Mouse (Mus musculus) ZHBTc4 (cell line): ENCODE results near the gene Dapk1.

Source experiments
- DNase-seq: peaks from one replicate; pipeline ENCODE4 v3.0.0-alpha.2; 2011; ENCODE audit warnings: low read depth, low spot score

Dapk1 gene

GRCm38 (mm10) chr13:60737632-60738324 lies 136.0 kb downstream of the Dapk1 start:
- DNase-seq = peak; percentile 97

- DNase-seq = peak; percentile 85
Observed at GRCm38 (mm10) chr13:60738429-60738828, 136.7 kb downstream of the Dapk1 start.

DNA sequence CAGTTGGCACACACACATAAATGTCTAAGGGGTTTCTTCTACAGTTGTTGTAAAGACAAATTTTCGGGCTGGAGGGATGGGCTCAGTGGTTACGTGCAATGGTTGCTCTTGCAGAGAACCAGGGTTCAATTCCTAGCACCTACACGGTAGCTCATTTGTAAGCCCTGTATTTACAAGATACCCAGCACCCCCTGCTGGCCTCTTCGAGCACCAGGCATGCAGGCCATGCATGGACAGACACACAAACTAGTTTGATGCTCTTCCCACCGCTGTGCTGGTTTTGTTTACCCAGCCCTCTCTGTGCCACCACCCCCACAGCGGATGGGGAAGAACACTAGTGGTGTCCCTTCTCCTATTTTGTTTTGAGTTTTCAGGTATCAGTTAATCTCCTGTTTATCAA lies 138.5 kb downstream of the Dapk1 start:
- DNase-seq = peak; percentile 53

- no peak for DNase-seq
Observed at GRCm38 (mm10) chr13:60742611-60743010, 140.9 kb downstream of the Dapk1 start.

DNA sequence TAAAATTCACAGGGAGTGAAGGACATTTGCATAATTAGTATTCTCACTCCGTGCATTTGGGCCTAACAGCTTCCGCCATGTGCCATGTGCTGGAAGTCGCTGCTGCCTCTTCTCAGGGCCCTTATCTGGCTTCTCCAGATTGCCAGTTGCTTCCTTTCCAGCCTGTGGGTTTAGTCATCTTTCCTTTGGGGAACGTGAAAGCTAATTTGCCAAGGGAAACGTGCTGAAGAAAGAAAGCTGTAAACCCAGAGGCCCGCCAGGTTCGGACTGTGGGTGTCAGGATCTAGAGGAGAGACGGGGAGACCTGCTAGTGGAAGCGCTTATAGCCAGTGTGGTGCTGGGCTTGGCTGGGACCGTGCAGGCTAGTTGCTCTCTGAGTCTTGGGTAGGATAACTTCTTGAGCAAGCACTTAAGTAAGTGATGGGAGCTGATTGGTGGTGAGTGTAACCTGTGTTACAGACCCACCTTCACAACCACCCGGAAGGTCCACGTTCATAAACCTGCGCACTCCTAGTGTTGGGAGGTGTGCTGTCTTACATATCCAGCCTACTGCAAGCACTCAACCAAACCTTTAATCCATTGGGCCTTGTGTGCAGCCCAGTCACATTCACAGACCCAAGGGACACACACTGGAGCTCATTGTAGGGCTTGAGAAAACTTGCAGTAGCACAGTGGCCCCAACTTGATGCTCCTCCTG lies 141.8 kb downstream of the Dapk1 start:
- peak; percentile 25 for DNase-seq

- DNase-seq = peak; percentile 81
Observed at GRCm38 (mm10) chr13:60744078-60744460, 142.3 kb downstream of the Dapk1 start.

- DNase-seq = no peak
Observed at GRCm38 (mm10) chr13:60744736-60745135, 143.0 kb downstream of the Dapk1 start.

DNA sequence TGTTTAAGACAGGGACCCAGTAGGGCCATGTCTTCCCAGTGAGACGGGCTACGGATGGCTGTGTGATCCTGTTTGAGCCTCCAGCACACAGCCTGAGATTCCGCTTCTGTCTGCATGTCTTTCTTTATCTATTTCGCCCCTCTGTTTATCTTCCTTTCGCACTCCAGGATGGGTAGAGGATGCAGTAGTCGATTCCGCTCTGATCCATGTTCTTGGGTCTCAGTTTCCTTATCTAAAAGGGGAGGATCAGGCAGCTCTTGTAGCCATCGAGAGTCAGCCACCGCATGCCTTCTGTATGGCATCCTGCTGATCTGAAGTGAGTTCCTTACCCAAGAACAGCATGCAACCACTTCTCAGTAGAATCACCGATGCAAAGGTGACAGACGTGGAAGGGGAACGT lies 143.6 kb downstream of the Dapk1 start:
- DNase-seq = no peak

DNA sequence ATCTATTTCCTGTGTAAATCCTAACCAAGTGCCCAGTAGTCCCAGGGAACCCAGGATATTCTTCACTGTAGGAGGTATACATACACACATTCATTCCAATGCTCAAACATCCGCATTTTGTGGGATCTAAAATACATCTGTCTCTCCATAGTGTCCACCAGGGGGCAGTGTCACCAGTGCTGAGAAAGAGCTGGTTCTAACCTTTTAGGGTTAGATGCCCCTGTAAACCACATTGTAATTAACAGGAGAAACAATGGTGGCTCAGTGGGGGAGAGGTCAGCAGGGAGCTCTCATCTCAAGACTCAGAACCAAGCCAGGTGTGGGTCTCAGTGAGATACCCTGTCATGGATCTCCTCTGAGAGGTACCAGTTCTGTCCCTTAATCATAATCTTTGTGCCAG lies 144.5 kb downstream of the Dapk1 start:
- DNase-seq = peak; percentile 76

DNA sequence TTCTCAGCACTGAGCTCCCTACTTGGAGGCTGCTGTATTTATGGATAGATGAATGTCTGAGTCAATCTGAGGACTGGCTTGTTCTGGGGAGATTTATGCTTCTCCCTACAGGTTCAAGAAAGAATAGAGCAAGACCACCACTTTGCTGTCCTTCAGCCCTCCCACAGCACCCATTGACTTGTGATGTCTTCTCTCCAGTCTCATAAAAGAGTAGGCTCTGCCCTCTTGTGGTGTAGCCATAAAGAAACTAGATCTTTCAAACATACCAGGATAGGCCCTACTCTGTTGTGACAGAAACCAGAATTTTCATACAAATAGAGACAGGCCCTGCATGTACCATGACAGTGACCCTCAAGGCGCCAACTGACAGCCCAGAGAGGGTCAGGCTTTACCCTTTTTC lies 145.5 kb downstream of the Dapk1 start:
- no peak for DNase-seq

GRCm38 (mm10) chr13:60748556-60748955 lies 146.8 kb downstream of the Dapk1 start:
- peak; percentile 48 for DNase-seq

GRCm38 (mm10) chr13:60750930-60751329 lies 149.2 kb downstream of the Dapk1 start:
- DNase-seq = no peak

DNA sequence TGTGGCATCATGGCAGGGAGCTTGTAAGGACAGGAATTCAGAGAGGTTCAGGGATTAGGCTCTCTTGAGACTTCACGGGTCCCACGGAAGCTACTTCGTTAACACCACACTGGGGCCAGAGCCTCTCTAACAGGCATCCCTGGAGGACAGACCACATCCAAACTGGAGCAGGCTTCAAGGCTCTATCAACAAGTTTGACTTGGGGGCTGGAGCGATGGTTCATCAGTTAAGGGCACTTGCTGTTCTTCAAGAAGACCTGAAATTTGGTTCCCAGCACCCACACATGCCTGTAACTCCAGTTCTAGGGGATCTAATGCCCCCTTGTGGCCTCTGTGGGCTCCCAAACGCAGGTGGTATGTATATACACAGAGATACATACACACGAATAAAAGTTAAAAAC lies 151.5 kb downstream of the Dapk1 start:
- DNase-seq = no peak

DNA sequence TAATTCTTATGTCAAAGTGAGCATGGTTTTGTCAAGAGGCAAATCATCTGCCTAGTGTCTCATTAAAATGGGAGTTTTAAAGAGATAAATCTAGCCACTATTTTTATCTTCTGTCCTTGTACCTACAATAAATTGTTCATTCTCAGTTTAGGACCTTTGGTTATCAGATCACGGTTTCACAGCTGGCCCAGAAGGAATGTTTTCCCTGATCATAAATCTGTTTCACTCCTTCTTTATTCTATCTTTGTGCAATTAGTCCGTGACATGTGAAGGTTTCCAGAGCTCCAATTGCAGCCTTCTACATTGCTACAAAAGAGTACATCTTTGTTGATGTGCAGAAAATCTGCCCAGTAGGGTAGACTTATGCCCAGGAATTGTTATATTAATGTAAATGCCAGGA lies 153.5 kb downstream of the Dapk1 start:
- no peak for DNase-seq

- DNase-seq = no peak
Observed at GRCm38 (mm10) chr13:60757292-60757691, 155.5 kb downstream of the Dapk1 start.

DNA sequence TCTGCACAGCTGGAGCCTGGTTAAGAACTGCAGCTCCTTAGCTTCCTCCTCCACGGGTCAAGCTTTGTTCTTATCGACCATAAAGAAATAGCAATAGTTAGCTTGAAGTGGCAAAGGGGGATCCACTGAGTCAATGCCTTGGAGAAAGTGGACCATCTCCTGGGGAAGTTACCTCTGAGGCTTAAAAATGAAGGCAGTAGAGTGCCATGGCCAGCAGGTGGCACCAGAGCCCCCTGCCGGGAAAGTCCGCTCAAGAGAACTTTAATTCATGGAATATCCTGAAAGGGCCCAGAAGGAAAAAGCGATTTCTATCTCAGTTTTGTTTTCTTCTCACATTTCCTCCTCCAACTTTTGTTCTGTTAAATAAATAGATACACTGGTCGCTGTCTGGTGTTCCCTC lies 157.4 kb downstream of the Dapk1 start:
- DNase-seq = peak; percentile 71

DNA sequence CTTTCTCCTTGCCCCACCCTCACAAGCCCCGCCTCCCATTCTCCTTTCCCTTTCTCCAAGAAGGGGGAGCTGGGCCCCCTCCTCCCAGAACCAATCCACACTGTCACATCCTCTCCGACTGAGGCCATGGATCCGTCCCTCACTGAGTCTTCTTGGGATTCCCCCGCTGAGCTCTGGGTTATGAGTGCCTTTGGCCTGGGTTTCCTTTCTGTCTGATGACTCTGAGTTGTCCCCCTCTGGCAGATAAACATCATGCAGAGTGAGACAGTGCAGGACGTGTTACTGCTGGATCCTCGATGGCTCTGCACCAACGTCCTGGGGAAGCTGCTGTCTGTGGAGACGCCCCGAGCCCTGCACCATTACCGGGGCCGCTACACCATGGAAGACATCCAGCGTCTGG lies 158.6 kb downstream of the Dapk1 start:
- DNase-seq = no peak

DNA sequence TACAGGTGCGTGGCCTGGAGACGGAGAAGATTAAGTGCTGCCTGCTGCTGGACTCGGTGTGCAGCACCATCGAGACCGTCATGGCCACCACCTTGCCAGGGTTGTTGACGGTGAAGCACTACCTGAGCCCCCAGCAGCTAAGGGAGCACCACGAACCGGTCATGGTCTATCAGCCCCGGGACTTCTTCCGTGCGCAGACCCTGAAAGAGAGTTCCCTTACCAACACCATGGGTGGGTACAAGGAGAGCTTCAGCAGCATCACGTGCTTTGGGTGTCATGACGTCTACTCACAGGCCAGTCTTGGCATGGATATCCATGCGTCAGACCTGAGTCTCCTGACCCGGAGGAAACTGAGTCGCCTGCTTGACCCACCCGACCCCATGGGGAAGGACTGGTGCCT lies 159.4 kb downstream of the Dapk1 start:
- DNase-seq = no peak

DNA sequence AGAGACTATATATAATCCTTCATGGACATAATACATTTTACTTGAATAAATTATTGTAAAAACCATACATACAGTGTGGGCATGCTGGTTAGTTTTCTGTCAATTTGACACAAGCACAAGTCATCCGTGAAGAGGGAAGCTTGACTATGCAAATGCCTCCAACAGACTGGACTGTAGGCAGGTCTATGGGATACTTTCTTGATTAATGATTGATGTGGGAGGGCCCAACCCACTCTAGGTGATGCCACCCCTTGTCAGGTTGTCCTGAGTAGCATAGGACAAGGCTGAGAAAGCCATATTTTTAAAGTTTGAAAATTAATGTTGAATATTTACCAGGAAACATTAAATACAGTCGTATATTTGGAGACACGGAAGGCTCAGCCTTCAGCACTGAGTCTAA lies 178.8 kb downstream of the Dapk1 start:
- DNase-seq = no peak

DNA sequence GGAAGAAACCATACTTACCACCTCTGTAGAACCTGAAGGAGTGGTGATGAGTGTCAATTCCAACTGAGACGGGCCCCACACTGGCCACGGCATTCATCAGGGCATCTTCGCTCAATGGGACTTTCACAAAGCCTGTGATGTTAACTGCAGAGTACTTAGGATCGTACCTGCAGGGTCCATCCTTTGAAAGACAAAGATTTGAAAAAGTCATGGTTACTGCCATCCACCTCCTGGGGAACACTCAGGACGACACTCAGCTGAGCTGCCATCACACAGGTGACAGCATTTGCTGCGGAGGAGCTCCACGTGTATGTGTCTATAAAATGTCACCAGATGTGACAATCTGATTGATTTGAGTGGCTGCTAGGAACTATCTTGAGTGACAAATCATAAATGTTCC lies 181.6 kb downstream of the Dapk1 start:
- no peak for DNase-seq

DNA sequence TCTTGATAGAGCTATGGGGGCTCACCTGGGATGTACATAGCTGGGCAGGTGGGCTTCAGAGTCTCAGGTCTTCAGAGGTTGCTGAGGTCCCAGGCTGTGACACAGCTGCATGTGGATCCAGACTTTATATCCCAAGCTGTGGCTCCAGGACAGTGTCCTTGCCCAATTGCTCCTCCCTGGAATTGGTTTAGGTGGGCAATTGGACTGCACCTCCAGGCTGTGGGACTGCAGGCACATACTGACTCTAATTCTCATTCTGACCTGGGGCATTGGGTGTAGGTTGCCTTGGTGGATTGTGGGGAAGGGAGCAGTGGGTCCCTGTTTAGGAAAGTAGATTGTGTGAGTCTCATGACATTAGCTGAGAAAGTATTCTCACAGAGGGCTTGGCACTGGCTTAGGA lies 184.5 kb downstream of the Dapk1 start, which contains the start of gene BC051665:
TSS of gene BC051665 (minus strand) at position 101 of the 400 bp plus-strand sequence.
- DNase-seq = no peak

DNA sequence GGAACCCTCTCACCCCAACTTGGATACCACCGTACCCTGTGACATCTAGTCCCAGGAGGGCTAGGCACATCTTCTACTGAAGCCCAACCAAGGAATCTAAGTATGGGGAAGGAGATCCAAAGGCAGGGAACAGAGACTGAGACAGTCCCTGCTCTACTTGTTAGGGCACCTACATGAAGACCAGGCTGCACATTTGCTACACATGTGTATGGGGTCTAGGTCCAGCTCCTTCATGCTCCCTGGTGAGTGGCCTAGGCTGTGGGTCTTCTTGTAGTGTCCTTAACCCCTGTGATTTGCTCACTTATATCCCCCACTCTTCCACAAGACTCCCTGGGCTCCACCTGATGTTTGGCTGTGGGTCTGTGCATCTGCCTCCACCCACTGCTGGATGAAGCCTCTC lies 187.7 kb downstream of the Dapk1 start:
- DNase-seq = no peak

DNA sequence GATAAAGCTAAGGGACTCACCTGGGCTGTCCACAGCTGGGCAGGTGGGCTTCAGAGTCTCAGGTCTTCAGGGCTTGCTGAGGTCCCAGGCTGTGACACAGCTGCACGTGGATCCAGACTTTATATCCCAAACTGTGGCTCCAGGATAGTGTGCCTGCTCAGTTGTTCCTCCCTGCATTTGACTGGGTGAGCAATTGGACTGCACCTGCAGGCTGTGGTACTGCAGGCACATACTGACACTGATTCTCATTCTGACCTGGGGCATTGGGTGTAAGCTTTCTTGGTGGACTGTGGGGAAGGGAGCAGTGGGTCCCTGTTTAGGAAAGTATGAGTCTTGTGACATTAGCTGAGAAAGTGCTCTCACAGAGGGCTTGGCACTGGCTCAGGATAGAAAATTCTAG lies 201.0 kb downstream of the Dapk1 start, which contains the start of gene Ctsll3:
TSS of gene Ctsll3 (minus strand) at position 101 of the 400 bp plus-strand sequence.
- no peak for DNase-seq
